Mouse (Mus musculus): Measurements from ENCODE around the gene Adat3.

Adat3 gene

GRCm38 (mm10) chr10:80602698-80603325 is at the start of gene Adat3, which contains the start of gene Scamp4:
Gene Adat3 (plus strand): TSS chr10:80602880.
Gene Scamp4 (plus strand): TSS chr10:80602872.
- DNase-seq (ENCODE audit: low spot score), result peak; percentile 91

DNA sequence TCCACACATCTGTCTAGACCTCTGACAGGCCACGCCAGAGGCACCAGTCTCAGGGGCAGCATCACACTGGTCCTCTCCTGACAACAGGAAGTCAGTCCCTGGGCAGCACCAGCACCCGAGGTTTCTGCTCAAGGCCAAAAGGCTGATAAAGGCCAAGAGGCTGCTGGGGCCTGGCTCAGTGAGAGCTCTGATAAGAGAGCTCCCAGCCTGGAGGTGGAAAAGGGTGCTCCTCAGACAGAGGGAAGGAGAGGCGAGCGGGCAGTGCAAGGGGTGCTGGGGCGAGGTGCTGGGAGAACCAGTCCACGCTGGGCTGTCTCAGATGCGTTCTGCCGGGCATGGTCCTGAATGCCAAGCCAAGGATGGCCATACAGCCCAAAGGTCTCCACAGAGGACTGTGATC is 49.1 kb upstream of the Adat3 start:
- no peak for DNase-seq (ENCODE audit: low spot score)

GRCm38 (mm10) chr10:80553997-80554396 is 48.7 kb upstream of the Adat3 start:
- no peak for DNase-seq (ENCODE audit: low spot score)

DNA sequence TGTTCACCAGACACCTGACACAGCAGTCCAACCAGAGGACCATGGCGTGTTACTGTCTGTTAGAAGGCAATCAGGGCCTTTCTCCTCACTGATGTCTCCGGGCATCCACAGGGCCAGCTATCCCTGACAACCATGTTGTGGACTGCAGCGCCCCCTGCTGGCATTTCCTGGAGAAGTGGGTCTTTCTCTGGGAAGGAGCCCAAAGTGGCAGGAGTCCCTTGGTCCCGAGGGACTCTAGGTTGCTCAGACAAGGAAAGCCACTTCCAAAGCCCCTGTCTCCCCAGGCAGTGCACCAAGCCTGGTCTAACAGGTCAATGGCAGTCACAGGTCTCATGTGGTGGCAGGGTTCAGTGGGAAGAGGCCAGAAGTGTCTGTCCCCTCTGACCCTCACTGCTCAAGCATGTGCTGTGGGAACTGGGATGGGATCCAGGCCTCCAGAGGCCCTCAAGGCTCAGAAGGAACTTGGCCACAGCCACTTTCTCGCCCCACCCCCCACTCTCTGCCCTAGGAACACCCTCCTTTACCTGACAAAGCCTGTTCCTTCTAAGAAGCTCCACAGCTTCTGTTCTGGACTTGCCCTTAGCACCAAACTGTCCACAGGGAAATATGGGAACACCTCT is 45.2 kb upstream of the Adat3 start:
- DNase-seq (ENCODE audit: low spot score), result peak; percentile 69

- DNase-seq (ENCODE audit: low spot score), result no peak
Observed at GRCm38 (mm10) chr10:80559431-80559830, 43.2 kb upstream of the Adat3 start.

GRCm38 (mm10) chr10:80560621-80561020 is 42.1 kb upstream of the Adat3 start:
- no peak for DNase-seq (ENCODE audit: low spot score)

DNA sequence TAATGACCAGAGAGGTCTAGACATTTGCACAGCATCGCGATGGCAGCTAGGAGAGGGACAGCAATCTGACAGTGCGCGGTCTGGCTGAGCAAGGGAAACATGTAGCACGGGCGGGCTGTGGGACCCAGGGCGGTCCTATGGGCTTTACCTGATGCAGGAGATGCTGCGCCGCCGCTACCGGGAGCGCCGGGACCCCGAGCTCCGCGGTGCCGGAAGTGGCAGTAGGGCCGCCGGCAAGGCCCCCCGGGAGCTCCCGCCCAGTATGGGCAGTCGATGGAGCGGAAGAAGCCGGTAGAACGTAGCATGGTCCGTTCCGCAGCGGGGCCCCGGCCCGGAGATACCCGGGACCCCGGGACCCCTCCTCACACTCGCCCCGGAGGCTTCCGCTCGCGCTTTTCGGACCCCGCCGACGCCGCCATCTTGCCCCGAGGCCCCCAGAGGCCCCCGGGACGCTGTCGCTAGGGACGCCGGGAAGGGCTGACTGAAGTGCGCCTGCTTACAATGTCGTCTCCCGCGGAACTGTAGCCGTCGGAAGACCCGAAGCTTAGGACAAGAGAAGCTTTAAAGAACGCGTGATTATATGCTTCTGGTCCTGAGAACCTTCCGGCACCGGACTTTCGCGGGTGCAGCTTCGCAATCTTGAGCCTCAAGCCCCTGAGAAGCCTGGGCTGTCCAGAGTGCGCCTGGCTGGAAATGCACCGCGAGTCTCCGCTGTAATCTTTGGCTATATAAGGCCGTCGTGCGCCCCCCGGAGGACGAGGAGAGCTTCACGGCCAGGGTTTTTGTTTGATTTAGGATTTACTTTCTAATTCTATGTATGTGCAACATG is 41.4 kb upstream of the Adat3 start, which contains the start of gene Rexo1:
TSS of gene Rexo1 (minus strand) at position 445 of the 829 bp plus-strand sequence.
- peak; percentile 91 for DNase-seq (ENCODE audit: low spot score)

DNA sequence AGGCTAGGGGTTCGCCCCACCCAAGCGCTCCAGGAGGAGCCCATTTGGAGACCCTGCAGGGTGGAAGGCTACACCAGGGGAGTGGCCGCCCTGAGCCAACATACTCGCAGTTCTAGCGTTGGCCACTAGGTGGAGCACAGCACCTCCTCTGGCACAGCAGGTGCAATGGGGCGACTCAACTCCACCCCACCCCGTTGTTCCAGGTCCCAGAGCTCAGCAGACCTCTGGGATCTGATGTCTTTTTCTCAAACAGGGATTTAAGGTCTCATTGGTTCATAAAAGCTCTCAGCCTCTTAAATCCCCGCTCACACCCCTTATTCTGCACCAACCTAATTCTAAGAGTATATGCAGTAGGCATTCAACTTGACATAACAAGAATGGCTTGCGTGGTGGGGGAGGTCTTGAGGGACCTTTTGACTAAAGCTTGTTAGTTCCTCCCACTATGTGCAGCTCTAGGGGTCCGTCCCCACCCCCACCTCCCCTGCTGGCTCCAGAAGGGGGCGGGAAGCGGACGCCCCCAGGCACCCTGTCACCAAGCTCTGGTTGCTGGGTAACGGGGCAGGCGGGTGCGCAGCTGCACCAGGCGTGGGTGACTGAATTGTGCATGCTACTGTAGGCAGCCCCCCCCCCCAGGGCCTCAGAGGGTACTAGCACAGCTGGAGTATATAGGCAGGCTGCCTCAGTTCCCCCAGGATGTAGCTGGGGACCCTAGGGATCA is 36.1 kb upstream of the Adat3 start:
- DNase-seq (ENCODE audit: low spot score), result peak; percentile 85

GRCm38 (mm10) chr10:80568876-80569275 is 33.8 kb upstream of the Adat3 start:
- DNase-seq (ENCODE audit: low spot score), result no peak

GRCm38 (mm10) chr10:80569664-80570066 is 33.0 kb upstream of the Adat3 start:
- DNase-seq (ENCODE audit: low spot score), result peak; percentile 51

GRCm38 (mm10) chr10:80570419-80570818 is 32.3 kb upstream of the Adat3 start:
- no peak for DNase-seq (ENCODE audit: low spot score)

DNA sequence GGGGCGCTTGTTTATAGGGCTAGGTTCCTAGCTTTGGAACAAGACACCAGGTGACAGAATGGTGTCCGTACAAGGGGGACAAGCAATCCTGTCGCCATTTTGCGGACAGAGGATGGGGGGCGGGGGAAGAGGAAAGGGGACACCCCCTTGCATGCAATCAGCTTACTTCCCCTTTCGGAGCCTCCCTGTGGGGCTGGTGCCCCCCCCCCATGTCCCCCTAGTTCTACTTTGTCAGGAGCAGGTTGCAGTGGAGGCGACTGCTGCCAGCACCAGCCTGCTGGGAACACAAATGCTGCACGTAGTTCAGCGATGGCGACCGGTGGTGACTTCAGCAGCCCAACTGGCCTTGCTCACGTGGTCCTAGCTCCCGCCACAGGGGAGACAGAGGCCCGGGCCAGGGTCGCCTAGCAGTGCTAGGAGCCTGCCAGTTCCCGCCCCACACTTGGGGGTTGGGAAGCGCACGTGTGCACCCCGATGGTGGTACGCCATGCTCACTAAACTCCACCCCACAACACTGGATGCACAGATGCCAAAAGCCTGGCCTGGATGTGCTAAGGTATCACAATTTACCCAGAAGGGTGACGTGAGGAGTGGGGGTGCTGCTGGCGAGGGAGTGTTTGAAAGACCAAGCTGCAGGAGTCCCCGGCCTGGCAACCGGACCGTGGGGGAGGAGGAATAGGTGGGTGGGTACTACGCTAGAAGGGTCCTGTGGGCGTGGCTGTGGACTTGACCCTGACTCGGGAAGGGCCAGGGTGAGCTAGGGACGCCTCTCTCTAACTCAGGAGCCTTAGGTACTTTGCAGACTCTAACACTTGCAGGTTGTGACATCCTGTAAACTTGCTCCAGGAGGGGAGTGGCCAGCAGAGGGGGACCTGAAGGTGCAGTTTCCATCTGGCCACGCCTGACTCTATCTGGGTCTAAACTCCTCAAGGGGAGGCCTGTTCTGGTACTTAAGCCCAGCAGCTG is 31.5 kb upstream of the Adat3 start:
- DNase-seq (ENCODE audit: low spot score), result no peak

DNA sequence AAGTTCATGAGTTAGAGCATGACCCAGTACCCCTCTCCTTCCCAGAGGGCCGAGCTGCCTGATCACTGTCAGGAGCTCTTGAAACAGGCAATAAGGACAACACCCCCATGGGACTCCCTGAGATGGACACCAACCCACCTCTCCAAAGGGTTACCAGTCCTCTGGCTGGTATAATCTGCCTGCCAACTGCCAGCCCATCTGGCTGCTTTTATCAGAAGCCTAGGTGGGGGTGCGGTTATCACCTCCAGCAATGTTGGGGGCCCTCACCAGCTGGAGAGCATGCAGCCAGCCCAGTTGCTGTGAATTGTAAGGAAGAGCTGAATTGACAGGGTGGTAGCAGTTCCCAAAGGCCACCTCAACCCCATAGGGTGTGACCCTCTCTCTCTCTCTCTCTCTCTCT is 30.2 kb upstream of the Adat3 start:
- no peak for DNase-seq (ENCODE audit: low spot score)

- no peak for DNase-seq (ENCODE audit: low spot score)
Observed at GRCm38 (mm10) chr10:80573944-80574343, 28.7 kb upstream of the Adat3 start.

DNA sequence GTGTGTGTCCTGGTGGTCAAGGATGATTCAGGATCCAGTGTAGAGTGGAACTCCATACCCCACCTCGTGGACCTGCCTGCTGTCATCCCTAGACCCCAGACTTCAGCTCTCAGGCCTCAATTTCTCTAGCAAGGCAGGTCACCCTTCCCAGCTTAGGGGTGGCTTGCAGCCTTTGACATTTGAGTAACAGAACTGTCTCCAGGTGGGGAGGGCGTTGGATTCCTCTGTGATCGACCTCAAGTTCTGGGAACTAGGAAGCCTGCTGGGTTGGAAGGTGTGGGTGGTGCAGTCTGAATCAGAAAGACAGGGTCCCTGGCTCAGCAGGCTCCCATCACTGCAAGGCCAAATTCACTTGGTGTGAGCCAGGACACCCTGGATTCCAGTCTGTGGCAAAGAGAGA is 27.8 kb upstream of the Adat3 start:
- no peak for DNase-seq (ENCODE audit: low spot score)

DNA sequence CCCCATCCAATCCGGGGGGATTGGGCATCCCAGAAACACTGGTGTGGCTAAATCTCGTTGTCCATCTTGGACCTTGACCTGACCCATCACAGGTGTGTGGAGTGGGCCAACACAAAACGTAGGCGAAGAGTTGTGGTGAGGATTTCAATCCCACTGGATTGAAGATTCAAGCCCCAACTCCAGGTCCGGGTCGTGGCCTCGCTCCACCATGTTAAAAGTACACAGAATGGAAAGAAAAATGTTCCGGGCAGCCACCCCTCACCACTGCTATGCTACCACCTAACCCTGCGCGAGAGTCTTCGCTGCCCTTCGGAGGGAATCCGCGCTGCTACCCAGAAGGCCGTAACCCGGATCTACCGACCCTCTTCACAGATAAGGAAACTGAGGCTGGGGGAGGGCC is 26.8 kb upstream of the Adat3 start:
- DNase-seq (ENCODE audit: low spot score), result no peak

- peak; percentile 72 for DNase-seq (ENCODE audit: low spot score)
Observed at GRCm38 (mm10) chr10:80576351-80577194, 26.1 kb upstream of the Adat3 start.

DNA sequence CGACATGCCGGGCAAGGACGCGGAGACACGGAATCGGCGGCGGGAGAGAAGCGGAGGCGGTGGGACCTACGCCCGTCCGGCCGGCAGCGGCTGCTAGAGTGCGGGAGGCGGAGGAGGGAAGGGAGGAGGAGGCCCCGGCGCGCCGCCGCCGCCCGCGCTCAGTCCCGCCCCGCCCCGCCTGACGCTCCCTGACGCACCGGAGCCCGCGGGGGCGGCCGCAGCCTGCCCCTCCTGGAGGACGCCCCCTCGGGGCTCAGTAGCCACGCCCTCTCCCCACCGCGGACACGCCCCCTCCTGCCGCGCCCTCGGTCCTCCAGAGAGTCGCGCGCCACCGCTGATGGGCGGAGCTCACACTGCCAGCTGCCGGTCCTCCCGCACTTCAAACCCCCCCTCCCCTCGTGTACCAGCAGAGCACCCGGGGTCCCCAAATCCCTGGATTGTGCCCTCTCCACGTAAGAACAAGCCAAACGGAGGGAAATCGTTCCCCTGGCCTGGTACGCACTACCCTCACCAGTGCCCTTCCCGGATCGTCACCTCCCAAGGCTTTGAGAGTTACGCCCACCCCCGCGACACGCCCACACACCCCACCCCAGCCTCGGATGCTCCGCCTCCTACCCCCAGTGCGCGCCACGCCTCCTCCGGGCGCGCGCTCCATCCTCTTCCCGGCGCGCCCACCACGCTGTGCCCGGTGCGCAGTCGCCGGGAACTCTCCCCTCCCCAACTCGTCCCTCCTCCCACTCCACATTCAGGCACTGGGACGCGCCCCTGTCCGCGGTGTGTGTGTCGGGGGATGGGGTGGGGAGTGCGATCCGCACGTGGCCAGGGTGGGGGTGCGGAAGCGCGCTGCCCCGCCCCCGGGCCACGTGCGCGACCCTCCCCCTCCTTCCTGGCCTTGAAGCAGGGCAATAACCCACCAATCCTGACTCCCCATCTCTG is 25.2 kb upstream of the Adat3 start, which contains the start of gene Klf16:
TSS of gene Klf16 (minus strand) at position 127 of the 936 bp plus-strand sequence.
- DNase-seq (ENCODE audit: low spot score), result peak; percentile 99
